9 mouse cellular contexts compared by ENCODE assay signal in the genomic region with DNA sequence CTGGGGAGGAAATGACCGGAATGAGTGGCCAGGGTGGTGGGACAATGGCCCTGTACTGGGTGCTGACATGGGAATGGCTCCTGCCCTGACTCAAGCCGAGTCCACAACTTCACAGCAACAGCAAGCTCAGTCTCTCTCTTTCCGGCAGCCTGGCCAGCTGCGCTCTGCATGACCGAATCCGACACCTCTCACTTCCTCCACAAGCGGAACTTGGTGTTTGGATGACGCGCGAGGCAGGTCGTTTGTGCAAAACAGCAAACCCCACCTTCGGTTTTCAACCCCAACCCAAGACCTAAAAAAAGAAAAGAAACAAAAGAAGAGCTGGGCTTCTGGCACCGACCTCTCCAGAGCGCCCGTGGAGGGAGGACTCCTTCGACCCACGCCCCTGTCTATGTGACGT. TPM values are rescaled to one million over a fixed set of nuclear protein-coding genes. Genes with fewer than 3 reads are reported as not detected.
DNase-seq lines count a peak whose midpoint lies in the region; ATAC-seq and TF ChIP-seq lines count a peak whose summit lies in the region.
"Had no signal": no experiment of that assay in that cellular context is flagged by ENCODE, and none has a peak within 500 bp of the region (broad histone marks: within the 10 kb centered on the region; RNA-seq: fewer than 3 reads in every experiment).

No protein-coding gene starts in this region.

- DNase-seq in gastrocnemius, adult 18-20 months (ENCODE audit: low spot score) = peak; percentile 11
- no peak for DNase-seq in gastrocnemius, postnatal 10 days
- DNase-seq in liver, embryonic 13.5 days = no peak
- peak; percentile 91 to 99 for DNase-seq in spleen, adult 2 months (ENCODE audit: low read depth in 1 of 2, low spot score in 2 of 2)
- DNase-seq in urinary bladder, postnatal 25 days (ENCODE audit: low spot score) = no peak
- DNase-seq in layer of hippocampus, postnatal 36 days = no peak

- no peak overlapping the region for H3K4me3 ChIP-seq in liver, embryonic 13.5 days (replicated peaks)
- peak overlapping the region; percentile 47 for H3K4me3 ChIP-seq in spleen, adult 2 months (ENCODE audit: extremely low read depth, insufficient read depth, insufficient read length)
- no peak overlapping the region for H3K4me3 ChIP-seq in forebrain, embryonic 13.5 days

- ATAC-seq in hematopoietic stem cell, adult 5-6 weeks (replicated peaks in 1 of 2; ENCODE audit: insufficient read depth in 1 of 2, low FRiP score in 2 of 2, low TSS enrichment in 1 of 2, low read depth in 1 of 2, poor library complexity in 2 of 2, severe bottlenecking in 2 of 2) = peak; percentile 76 to 79
- ATAC-seq in liver, embryonic 13.5 days (ENCODE audit: low read depth) = no peak
- no peak for ATAC-seq in forebrain, embryonic 13.5 days

- H3K9me3 ChIP-seq in liver, embryonic 13.5 days (replicated peaks) = no peaks in the 10 kb centered on the region
- H3K9me3 ChIP-seq in forebrain, embryonic 13.5 days (replicated peaks) = no peaks in the 10 kb centered on the region
- H3K9me3 ChIP-seq: G1E had no signal

- TF ChIP-seq CTCF in spleen, adult 2 months (IDR thresholded peaks at IDR 0.05; ENCODE audit: extremely low read depth, insufficient read depth, insufficient read length, insufficient replicate concordance) = no peak

- 18% methylated on average over 18 of the region's 18 CpGs for WGBS in liver, embryonic 13.5 days (ENCODE audit: insufficient replicate concordance)
- WGBS in spleen, adult 2 months = 4% methylated on average over 18 of the region's 18 CpGs
- WGBS in forebrain, embryonic 13.5 days = 79% methylated on average over 18 of the region's 18 CpGs

- H3K9ac ChIP-seq in liver, embryonic 13.5 days = no peak overlapping the region
- H3K9ac ChIP-seq in forebrain, embryonic 13.5 days = no peak overlapping the region

- peaks cover 28% of the 10 kb centered on the region for H3K4me1 ChIP-seq in liver, embryonic 13.5 days (replicated peaks)
- H3K4me1 ChIP-seq in spleen, adult 2 months (ENCODE audit: control insufficient read depth, insufficient read depth, insufficient read length) = peaks cover 34% of the 10 kb centered on the region
- H3K4me1 ChIP-seq in forebrain, embryonic 13.5 days = peaks cover 27% of the 10 kb centered on the region

- TF ChIP-seq POLR2A in spleen, adult 2 months (IDR thresholded peaks at IDR 0.05; ENCODE audit: low read depth, low read length) = peak; percentile 82

- H3K4me2 ChIP-seq in liver, embryonic 13.5 days = peak overlapping the region; percentile 23
- H3K4me2 ChIP-seq in forebrain, embryonic 13.5 days = no peak overlapping the region

- H3K27me3 ChIP-seq in liver, embryonic 13.5 days = peaks cover 28% of the 10 kb centered on the region
- H3K27me3 ChIP-seq in spleen, adult 2 months (ENCODE audit: control insufficient read depth, insufficient read depth, low read length) = no peaks in the 10 kb centered on the region
- 0 out of 2 replicates have a peak, but pooled peaks cover 5% of the 10 kb centered on the region for H3K27me3 ChIP-seq in forebrain, embryonic 13.5 days

- H3K27ac ChIP-seq in liver, embryonic 13.5 days = peak overlapping the region; percentile 12; the same call in 1 of the 2 replicates
- peak overlapping the region; percentile 97 for H3K27ac ChIP-seq in spleen, adult 2 months (ENCODE audit: insufficient read depth, low read length)
- H3K27ac ChIP-seq in forebrain, embryonic 13.5 days = no peak overlapping the region

- H3K36me3 ChIP-seq in liver, embryonic 13.5 days = no peaks in the 10 kb centered on the region
- no peaks in the 10 kb centered on the region for H3K36me3 ChIP-seq in spleen, adult 2 months (ENCODE audit: control insufficient read depth, insufficient read depth, low read length)
- H3K36me3 ChIP-seq in forebrain, embryonic 13.5 days (ENCODE audit: poor library complexity, severe bottlenecking) = no peaks in the 10 kb centered on the region
- H3K36me3 ChIP-seq: G1E had no signal

RNA-seq across cellular contexts. Expression of gene Smndc1, which starts 34.3 kb away (rescaled TPM):
- total RNA-seq in gastrocnemius, adult 18-20 months (2021) = 10 to 100 TPM; 28.4 to 33.2 TPM
- total RNA-seq in gastrocnemius, postnatal 10 days (2021) = 10 to 100 TPM; 27.3 to 34.7 TPM
- 42.6 and 43.6 TPM in 2 replicates for total RNA-seq in hematopoietic stem cell, adult 5-6 weeks (2017)
- polyA plus RNA-seq in liver, embryonic 13.5 days (2015; fragmentation: Nextera tagmentation; extraction: Ambion mirVana) = 28.0 and 31.0 TPM in 2 replicates
- 3.1 and 3.6 TPM in 2 replicates for polyA plus RNA-seq in spleen, adult 2 months (2012; rRNA removed)
- total RNA-seq in layer of hippocampus, postnatal 36 days (2021) = 10 to 100 TPM; 39.6 to 40.2 TPM
- polyA plus RNA-seq in forebrain, embryonic 13.5 days (2015; fragmentation: Nextera tagmentation; extraction: Ambion mirVana) = 48.7 and 50.9 TPM in 2 replicates

RNA-seq across cellular contexts. Expression of gene Gm10197, which starts 53.1 kb away (rescaled TPM):
- not detected for total RNA-seq in gastrocnemius, adult 18-20 months (2021)
- total RNA-seq in gastrocnemius, postnatal 10 days (2021) = not detected
- not detected in 2 replicates for total RNA-seq in hematopoietic stem cell, adult 5-6 weeks (2017)
- polyA plus RNA-seq in liver, embryonic 13.5 days (2015; fragmentation: Nextera tagmentation; extraction: Ambion mirVana) = not detected in 2 replicates
- polyA plus RNA-seq in spleen, adult 2 months (2012; rRNA removed) = not detected in 2 replicates
- not detected for total RNA-seq in layer of hippocampus, postnatal 36 days (2021)
- polyA plus RNA-seq in forebrain, embryonic 13.5 days (2015; fragmentation: Nextera tagmentation; extraction: Ambion mirVana) = not detected in 2 replicates
- polyA plus RNA-seq: G1E had no signal

Comparison
In these comparisons a context has a peak if more than half of its experiments do, and no peak if none do; other contexts are left out.
1. DNase-seq: peak in gastrocnemius, adult 18-20 months (single experiment) and spleen, adult 2 months (2 of 2); none in gastrocnemius, postnatal 10 days (single experiment), liver, embryonic 13.5 days (single experiment), urinary bladder, postnatal 25 days (single experiment) and layer of hippocampus, postnatal 36 days (0 of 2).
2. ATAC-seq: peak in hematopoietic stem cell, adult 5-6 weeks (2 of 2); none in liver, embryonic 13.5 days (single experiment) and forebrain, embryonic 13.5 days (single experiment).